Mouse (Mus musculus) urinary bladder, adult 18-20 months (tissue): Measurements from ENCODE around the gene Ilk.
"Not testable (repeated sequence)": the region's sequence is repeated elsewhere in the genome, so short reads cannot be mapped to it uniquely, and the experiment has no call there.

Experiments
- DNase-seq, 2 experiments: peaks; one replicate each; pipeline ENCODE4 v3.0.0; 2022; ENCODE audit warnings: low spot score in 2 of 2, mixed read lengths in 2 of 2

Gene Ilk

GRCm38 (mm10) chr7:105743246-105743925 is 7.0 kb downstream of the Ilk start:
- DNase-seq: not testable (repeated sequence)

- DNase-seq: peak; percentile 77 to 83
Measured at GRCm38 (mm10) chr7:105743926-105744590, 7.7 kb downstream of the Ilk start, which contains the start of gene Taf10. Gene Taf10, minus strand, starts transcription at chr7:105744361.

GRCm38 (mm10) chr7:105747776-105748175 is 11.4 kb downstream of the Ilk start:
- DNase-seq: no peak

- DNase-seq: peak; percentile 75 to 88
Measured at GRCm38 (mm10) chr7:105751491-105752433, 15.4 kb downstream of the Ilk start, which contains the start of gene Tpp1. Gene Tpp1, minus strand, starts transcription at chr7:105752235.

- DNase-seq: no peak
Measured at GRCm38 (mm10) chr7:105752716-105753115, 16.3 kb downstream of the Ilk start.

DNA sequence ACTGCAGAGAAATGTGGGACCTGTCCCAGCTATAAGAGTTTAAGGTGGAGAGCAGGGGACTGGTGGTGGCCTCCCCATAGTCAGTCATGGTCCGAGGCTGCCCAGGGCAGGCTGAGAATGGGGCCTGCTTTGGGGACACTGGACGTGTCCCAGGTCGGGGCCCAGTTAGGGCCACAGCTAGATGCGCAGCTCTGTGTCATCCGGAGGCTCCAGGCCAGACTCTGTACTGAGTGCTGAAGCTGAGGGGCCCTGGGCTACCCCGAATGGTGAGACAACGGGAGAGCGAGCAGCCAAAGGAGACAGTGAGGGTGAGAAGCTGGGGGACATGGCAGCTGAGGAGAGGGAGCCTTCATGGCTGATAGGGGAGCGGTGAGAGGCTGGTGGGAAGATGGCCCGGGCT is 16.9 kb downstream of the Ilk start:
- DNase-seq: no peak

DNA sequence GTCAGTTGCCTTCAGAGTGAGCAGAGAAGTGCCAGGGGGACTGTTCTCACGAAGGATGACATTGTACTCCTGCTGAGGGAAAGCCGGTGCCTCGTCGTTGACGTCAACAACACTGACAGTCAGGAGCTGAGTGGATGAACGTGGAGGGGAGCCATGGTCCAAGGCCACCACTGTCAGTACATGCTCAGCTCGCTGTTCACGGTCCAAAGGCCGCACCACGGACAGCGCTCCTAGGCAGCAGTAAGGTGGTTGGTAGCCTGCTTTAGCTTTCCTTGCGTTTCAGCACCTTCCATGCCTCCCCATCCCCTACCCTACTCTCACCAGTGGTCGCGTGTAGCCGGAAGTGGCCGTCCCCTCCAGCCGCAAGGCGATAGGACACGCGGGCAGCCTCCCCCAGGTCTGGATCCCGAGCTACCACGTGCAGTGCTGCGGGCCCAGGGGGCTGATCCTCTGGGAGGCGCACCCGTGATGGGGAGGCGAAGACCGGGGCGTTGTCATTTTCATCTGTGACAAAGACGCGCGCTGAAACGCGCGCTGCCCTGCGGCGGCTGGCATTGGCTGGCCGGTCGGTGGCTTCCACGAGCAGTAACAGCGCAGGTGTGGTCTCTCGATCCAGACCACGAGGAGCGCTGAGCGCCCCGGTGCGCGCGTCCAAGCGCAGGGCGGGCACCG is 25.6 kb downstream of the Ilk start:
- DNase-seq: no peak

DNA sequence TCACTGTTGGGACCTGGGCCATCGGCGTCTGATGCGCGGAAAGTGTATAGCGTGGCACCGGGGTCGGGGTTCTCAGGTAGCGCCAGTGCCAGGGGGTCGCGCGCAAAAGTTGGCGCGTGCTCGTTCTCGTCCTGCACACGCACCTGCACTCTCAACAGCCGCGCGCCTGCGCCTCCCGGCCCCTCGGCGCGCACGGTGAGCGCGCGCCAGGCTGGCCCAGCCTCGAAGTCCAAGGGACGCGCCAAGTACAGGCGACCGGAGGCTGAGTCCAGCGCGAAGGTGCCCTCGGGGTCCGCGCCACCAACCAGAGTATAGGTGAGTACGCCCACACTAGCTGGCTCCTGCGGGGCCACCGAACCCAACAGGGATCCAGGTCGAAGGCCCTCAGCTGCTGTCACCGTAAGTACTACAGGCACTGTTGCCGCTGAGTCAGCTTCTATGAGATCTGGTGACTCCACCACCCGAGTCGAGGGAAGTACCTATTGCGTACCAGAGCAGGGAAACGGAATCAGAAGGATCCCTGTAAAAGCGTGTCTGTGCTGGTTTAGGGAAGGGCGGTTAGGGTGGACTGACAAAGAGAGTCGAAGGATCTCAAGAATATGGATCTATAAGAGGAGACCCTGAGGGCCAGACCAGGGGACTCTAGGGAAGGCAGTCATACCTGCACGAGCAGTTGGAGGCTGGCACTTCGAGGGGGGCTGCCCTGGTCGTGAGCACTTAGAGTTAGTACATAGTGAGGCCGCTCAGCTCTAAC is 26.3 kb downstream of the Ilk start:
- no peak for DNase-seq

DNA sequence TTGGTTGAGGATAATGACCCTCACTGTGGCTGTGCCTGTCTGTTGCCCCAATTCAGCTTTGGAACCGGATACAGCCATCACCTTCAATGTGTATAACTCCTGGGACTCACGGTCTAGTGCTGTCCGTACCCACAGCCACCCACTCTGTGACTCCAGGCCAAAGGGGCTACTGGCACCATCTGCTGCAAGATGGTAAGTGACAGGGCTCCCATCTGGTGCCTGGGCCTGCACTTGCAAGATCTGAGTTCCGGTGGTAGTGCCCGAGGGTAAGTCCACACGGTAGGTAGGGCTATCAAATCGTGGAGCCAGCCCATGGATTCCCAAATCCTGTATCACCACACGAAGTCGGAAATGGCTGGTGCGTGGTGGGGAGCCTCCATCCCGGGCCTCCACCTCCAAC is 27.9 kb downstream of the Ilk start:
- DNase-seq: no peak

GRCm38 (mm10) chr7:105767729-105768165 is 31.4 kb downstream of the Ilk start:
- no peak for DNase-seq

- DNase-seq: no peak
Measured at GRCm38 (mm10) chr7:105769959-105770358, 33.6 kb downstream of the Ilk start.

- no peak for DNase-seq
Measured at GRCm38 (mm10) chr7:105772331-105772730, 35.9 kb downstream of the Ilk start.

DNA sequence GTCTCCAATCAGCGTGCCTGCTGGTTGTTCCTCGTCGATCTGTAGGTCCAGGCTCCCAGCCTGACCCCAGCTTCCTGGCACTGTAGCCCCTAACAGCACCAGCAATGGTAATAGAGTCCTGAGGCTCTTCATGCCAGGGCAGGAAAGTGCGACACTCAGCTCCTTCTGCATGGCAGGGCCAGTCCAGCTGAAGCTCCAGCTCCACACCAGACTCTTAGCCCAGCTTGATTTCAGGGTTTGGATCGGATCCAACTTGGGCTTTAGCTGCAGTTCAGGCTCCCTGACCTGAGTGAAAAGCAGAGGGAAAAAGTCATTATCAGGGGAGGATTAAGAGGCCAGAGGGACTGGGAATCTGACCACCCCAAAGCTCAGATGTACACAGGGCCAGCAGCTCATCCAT is 36.6 kb downstream of the Ilk start:
- DNase-seq: no peak

DNA sequence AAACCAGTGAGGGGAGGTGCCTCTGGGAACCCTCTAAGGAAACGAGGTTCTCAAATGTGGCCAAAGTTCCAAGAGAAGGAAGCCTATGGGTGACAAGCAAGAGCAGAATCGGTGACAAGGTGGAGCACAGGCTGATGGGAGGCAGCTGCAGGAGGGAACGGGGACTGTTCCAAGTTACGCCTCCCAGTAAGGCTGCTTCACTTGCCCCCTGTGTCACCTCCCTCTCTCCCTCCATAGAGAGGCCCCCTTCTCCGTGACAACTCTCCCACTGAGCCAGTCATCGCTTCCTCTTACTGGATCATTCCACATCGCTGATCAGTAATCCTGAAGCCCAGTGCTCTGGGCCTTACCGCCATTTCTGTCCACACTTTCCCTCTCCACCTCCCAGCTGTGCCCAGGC is 38.3 kb downstream of the Ilk start:
- no peak for DNase-seq

- DNase-seq: no peak
Measured at GRCm38 (mm10) chr7:105776026-105776425, 39.6 kb downstream of the Ilk start.

GRCm38 (mm10) chr7:105777316-105777715 is 40.9 kb downstream of the Ilk start:
- DNase-seq: no peak

DNA sequence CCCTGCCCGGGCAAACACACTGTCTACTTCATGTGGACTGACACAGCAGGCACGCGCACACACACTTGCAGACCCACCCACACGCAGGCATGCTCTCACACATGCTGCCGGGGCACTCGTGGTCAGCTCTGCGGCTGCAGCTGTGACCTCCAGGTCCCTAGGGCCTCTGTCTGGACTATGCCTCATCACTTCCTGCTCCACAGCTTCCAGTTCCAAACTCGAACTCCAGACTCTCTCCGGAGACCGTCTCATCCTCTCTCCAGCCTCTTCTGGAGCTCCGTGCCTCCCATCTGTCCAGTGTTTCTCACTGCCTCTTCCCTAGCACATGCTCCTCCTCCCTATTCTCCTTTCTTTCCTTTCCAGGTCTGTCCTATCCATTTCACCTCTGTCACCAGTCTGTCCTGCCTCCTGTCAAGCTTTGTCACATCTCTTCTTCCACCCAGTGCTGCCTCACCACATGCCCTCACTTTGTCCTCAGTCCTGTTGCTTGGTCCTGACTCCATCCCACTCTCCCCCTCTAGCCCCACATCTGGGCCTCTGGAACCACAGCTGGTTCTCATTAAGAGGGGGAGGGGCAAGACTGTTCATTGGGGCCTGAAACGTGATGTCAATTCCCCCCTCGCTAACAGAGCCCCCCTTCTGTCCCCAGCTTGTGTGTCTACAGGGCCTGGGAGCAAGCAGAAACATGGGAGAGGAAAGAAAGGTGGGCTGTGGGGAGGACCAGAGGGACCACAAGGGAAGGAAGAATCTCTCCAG is 41.6 kb downstream of the Ilk start:
- DNase-seq: no peak

DNA sequence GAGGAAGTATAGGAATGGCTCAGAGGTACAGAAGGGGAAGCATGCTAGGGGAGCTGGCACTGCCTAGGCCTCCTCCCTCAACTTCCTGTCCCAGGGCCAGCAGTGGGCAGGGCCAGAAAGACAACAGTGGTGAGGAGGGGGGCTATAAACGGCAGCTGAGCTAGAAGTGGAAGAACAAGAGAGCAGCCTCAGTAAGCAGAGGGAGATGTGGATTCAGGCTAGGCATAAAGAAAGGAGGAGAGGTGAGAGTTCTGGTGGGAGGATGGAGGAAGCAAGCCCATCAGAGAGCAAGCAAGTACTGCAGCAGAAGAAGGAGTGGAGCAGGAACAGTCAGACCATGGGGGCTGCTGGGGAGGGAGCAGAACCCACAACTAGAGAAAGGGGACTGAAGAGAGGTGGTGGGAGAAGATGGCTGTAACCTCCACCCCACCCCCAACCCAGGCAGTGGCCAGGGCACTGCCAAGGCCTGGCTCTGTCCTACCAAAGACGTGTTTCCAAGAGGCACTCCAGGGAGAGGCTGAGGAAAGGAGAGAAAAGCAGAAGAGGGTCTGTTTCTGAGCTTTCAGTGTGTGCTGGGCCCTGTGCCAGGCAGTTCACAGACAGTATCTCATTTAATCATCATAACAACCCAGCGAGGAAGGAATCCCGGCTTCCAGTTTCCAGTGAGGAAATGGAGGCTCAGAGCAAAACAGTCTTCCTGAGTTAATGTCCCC is 42.3 kb downstream of the Ilk start:
- no peak for DNase-seq

- DNase-seq: no peak
Measured at GRCm38 (mm10) chr7:105783861-105784260, 47.5 kb downstream of the Ilk start.
